Mouse (Mus musculus) heart, postnatal 4 days (tissue): ENCODE data around the gene Olfr1136. TPM values are rescaled to one million over a fixed set of nuclear protein-coding genes. Genes with fewer than 3 reads are reported as not detected.

Source experiments
- DNase-seq: peaks from one replicate; pipeline ENCODE4 v3.0.0; 2021
- total RNA-seq, 2 experiments: library from RNA; stranded (reverse); gene quantifications; 2 replicates each; pipeline ENCODE4 v1.2.3; 2021

The Olfr1136 gene
- not detected for total RNA-seq

- DNase-seq, result no peak
Observed at GRCm38 (mm10) chr2:87693847-87694246, at the start of gene Olfr1136. Gene Olfr1136 (minus strand): TSS chr2:87693947.

- DNase-seq, result no peak
Observed at GRCm38 (mm10) chr2:87743452-87743851, 49.7 kb upstream of the Olfr1136 start, which contains the start of gene Olfr1140. Gene Olfr1140 (plus strand): TSS chr2:87743752.

- no peak for DNase-seq
Observed at GRCm38 (mm10) chr2:87739878-87740277, 46.1 kb upstream of the Olfr1136 start, which contains the start of gene Olfr1138. Gene Olfr1138 (minus strand): TSS chr2:87739978.

- DNase-seq, result no peak
Observed at GRCm38 (mm10) chr2:87713079-87713478, 19.3 kb upstream of the Olfr1136 start, which contains the start of gene Olfr1137. Gene Olfr1137 (minus strand): TSS chr2:87713179.

- no peak for DNase-seq
Observed at GRCm38 (mm10) chr2:87673564-87673963, 20.2 kb downstream of the Olfr1136 start, which contains the start of gene Olfr1135. Gene Olfr1135 (minus strand): TSS chr2:87673664.

- DNase-seq, result no peak
Observed at GRCm38 (mm10) chr2:87658360-87658759, 35.4 kb downstream of the Olfr1136 start, which contains the start of gene Olfr1134. Gene Olfr1134 (minus strand): TSS chr2:87658460.

- DNase-seq, result no peak
Observed at GRCm38 (mm10) chr2:87647274-87647673, 46.5 kb downstream of the Olfr1136 start, which contains the start of gene Olfr1133. Gene Olfr1133 (minus strand): TSS chr2:87647374.

Other genes starting within 250 kb of the Olfr1136 start
- gene Olfr1126, start 240.0 kb downstream of the Olfr1136 start, total RNA-seq, result not detected
- gene Pramel7, start 196.9 kb downstream of the Olfr1136 start, total RNA-seq, result not detected
- gene Pramel6, start 187.4 kb downstream of the Olfr1136 start, total RNA-seq, result not detected
- gene Olfr153, start 162.2 kb downstream of the Olfr1136 start, total RNA-seq, result not detected
- not detected for gene Olfr1128, start 148.4 kb downstream of the Olfr1136 start, total RNA-seq
- gene Olfr1129, start 120.0 kb downstream of the Olfr1136 start, total RNA-seq, result not detected
- gene Olfr1130, start 87.7 kb downstream of the Olfr1136 start, total RNA-seq, result not detected
- not detected for gene Olfr1131, start 66.8 kb downstream of the Olfr1136 start, total RNA-seq
- not detected for gene Olfr1132, start 56.4 kb downstream of the Olfr1136 start, total RNA-seq
- gene Olfr1133, start 46.6 kb downstream of the Olfr1136 start, total RNA-seq, result not detected
- gene Olfr1134, start 35.5 kb downstream of the Olfr1136 start, total RNA-seq, result not detected
- not detected for gene Olfr1135, start 20.3 kb downstream of the Olfr1136 start, total RNA-seq
- gene Olfr1137, start 19.2 kb upstream of the Olfr1136 start, total RNA-seq, result not detected
- not detected for gene Olfr1138, start 46.0 kb upstream of the Olfr1136 start, total RNA-seq
- gene Olfr1140, start 49.8 kb upstream of the Olfr1136 start, total RNA-seq, result not detected
- gene Olfr1141, start 60.0 kb upstream of the Olfr1136 start, total RNA-seq, result not detected
- gene Olfr152, start 85.5 kb upstream of the Olfr1136 start, total RNA-seq, result not detected
- not detected for gene Olfr1143, start 106.6 kb upstream of the Olfr1136 start, total RNA-seq
- not detected for gene Olfr1145, start 115.9 kb upstream of the Olfr1136 start, total RNA-seq
- not detected for gene Olfr1148, start 136.6 kb upstream of the Olfr1136 start, total RNA-seq
- gene Olfr1150-ps1, start 150.0 kb upstream of the Olfr1136 start, total RNA-seq, result not detected
- not detected for gene Olfr1151, start 161.9 kb upstream of the Olfr1136 start, total RNA-seq
- gene Olfr1152, start 172.5 kb upstream of the Olfr1136 start, total RNA-seq, result not detected
- gene Olfr1153, start 201.0 kb upstream of the Olfr1136 start, total RNA-seq, result not detected
- not detected for gene Olfr1154, start 211.2 kb upstream of the Olfr1136 start, total RNA-seq